Mouse (Mus musculus) embryonic facial prominence, embryonic 13.5 days (tissue): ENCODE data around the gene Defa32. TPM values are rescaled to one million over a fixed set of nuclear protein-coding genes. Genes with fewer than 3 reads are reported as not detected.
"Not testable (repeated sequence)": the region's sequence is repeated elsewhere in the genome, so short reads cannot be mapped to it uniquely, and the experiment has no call there.

Source experiments
- ATAC-seq: fragments of 200-750 bp; cut with Nextera tagmentation; 2 replicates; pipeline ENCODE4 v1.8.0; 2017; ENCODE audit warnings: low read depth; ENCODE audit not compliant: insufficient number of reproducible peaks, insufficient read depth, low FRiP score, low TSS enrichment
- H3K27ac ChIP-seq: fragments of 300-500 bp; sonication (generic); 2 replicates; pipeline ENCODE4 v1.5.1; 2015; ENCODE audit warnings: moderate library complexity, mild to moderate bottlenecking, inconsistent platforms
- H3K27me3 ChIP-seq: fragments of 300-500 bp; sonication (generic); 2 replicates; pipeline ENCODE4 v1.6.1; 2015; ENCODE audit warnings: mild to moderate bottlenecking, inconsistent platforms
- H3K36me3 ChIP-seq: fragments of 300-500 bp; sonication (generic); 2 replicates; pipeline ENCODE4 v1.6.1; 2015; ENCODE audit warnings: mild to moderate bottlenecking, inconsistent platforms
- H3K4me1 ChIP-seq: fragments of 300-500 bp; sonication (generic); 2 replicates; pipeline ENCODE4 v1.6.1; 2015; ENCODE audit warnings: inconsistent platforms
- H3K4me2 ChIP-seq: fragments of 300-500 bp; sonication (generic); 2 replicates; pipeline ENCODE4 v1.6.1; 2015; ENCODE audit warnings: moderate library complexity, mild to moderate bottlenecking, inconsistent platforms
- H3K4me3 ChIP-seq: fragments of 300-500 bp; sonication (generic); 2 replicates; pipeline ENCODE4 v1.5.1; 2015; ENCODE audit warnings: mild to moderate bottlenecking, inconsistent platforms
- H3K9ac ChIP-seq: fragments of 300-500 bp; sonication (generic); 2 replicates; pipeline ENCODE4 v1.6.1; 2015; ENCODE audit warnings: mild to moderate bottlenecking, inconsistent platforms
- H3K9me3 ChIP-seq: fragments of 300-500 bp; sonication (generic); 2 replicates; pipeline ENCODE4 v1.6.1; 2016; ENCODE audit warnings: inconsistent platforms
- WGBS: fragments of 180-500 bp; shearing (Covaris S2); methylation state at CpG from one replicate; pipeline ENCODE4 v1.1.7; 2015; ENCODE audit warnings: mixed read lengths; 5-methylcytosine and 5-hydroxymethylcytosine counted together
- polyA plus RNA-seq: library from polyadenylated mRNA; unstranded; fragments of >200 nt; fragmentation: Nextera tagmentation; extraction: Ambion mirVana; gene quantifications from 2 replicates; pipeline ENCODE4 v1.2.1, GENCODE M21; 2015

Gene Defa32
- not detected in 2 replicates for polyA plus RNA-seq

DNA sequence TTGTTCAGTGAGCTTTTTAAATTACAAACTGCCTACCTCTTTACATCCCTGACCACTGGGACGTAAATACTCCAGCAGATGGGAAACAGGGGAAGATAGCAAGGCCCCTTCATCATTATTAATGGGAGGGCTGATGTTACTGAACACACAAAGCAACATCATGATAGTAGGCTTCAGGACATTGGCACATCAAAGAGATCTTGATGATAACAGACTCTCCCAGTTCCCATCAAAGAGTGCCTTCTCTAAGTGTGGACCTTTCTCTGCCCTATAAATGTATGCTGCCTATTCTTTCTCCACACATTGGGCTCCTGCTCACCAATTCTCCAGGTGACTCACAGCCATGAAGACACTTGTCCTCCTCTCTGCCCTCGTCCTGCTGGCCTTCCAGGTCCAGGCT, at the start of gene Defa32:
Defa32 (plus strand) TSS at position 301 of the 400 bp plus-strand sequence.
- not testable (repeated sequence) for H3K9ac ChIP-seq, H3K4me1 ChIP-seq, H3K4me2 ChIP-seq, ATAC-seq, H3K27me3 ChIP-seq, H3K36me3 ChIP-seq, H3K9me3 ChIP-seq, H3K4me3 ChIP-seq, H3K27ac ChIP-seq
- WGBS = no CpG with 5 or more reads among the region's 2 CpGs

DNA sequence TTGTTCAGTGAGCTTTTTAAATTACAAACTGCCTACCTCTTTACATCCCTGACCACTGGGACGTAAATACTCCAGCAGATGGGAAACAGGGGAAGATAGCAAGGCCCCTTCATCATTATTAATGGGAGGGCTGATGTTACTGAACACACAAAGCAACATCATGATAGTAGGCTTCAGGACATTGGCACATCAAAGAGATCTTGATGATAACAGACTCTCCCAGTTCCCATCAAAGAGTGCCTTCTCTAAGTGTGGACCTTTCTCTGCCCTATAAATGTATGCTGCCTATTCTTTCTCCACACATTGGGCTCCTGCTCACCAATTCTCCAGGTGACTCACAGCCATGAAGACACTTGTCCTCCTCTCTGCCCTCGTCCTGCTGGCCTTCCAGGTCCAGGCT, 19.9 kb upstream of the Defa32 start, which contains the start of gene Defa20:
Defa20 (plus strand) TSS at position 301 of the 400 bp plus-strand sequence.
- WGBS = no CpG with 5 or more reads among the region's 2 CpGs
- not testable (repeated sequence) for H3K9ac ChIP-seq, H3K27me3 ChIP-seq, H3K4me1 ChIP-seq, H3K4me3 ChIP-seq, H3K36me3 ChIP-seq, ATAC-seq, H3K27ac ChIP-seq, H3K4me2 ChIP-seq, H3K9me3 ChIP-seq

DNA sequence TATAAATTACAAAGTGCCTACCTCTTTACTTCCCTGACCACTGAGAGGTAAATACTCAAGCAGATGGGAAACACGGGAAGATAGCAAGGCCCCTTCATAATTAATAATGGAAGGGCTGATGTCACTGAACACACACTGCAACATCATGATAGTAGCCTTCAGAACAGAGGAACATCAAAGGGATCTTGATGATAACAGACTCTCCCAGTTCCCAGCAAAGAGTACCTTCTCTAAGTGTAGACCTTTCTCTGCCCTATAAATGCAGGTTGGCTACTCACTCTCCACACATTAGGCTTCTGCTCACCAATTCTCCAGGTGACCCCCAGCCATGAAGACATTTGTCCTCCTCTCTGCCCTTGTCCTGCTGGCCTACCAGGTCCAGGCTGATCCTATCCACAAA, 36.3 kb downstream of the Defa32 start, which contains the start of gene Defa37:
Defa37 (plus strand) TSS at position 301 of the 400 bp plus-strand sequence.
- ATAC-seq, H3K4me3 ChIP-seq, H3K36me3 ChIP-seq, H3K9ac ChIP-seq, H3K4me2 ChIP-seq, H3K9me3 ChIP-seq, H3K4me1 ChIP-seq, H3K27me3 ChIP-seq, H3K27ac ChIP-seq: not testable (repeated sequence)
- no CpG with 5 or more reads among the region's 1 CpGs for WGBS

Other genes with a start within 250 kb of the Defa32 start
- not detected in 2 replicates for gene Defa27, start 213.5 kb upstream of the Defa32 start, polyA plus RNA-seq
- gene Defa29, start 202.0 kb upstream of the Defa32 start, polyA plus RNA-seq = not detected in 2 replicates
- gene Defa2, start 150.5 kb upstream of the Defa32 start, polyA plus RNA-seq = 2.1 TPM in 1 of 2 replicates, not detected in the other
- 1.1 TPM in 1 of 2 replicates, not detected in the other for gene Defa33, start 137.2 kb upstream of the Defa32 start, polyA plus RNA-seq
- gene Defa36, start 101.6 kb upstream of the Defa32 start, polyA plus RNA-seq = not detected in 2 replicates
- 0.83 TPM in 1 of 2 replicates, not detected in the other for gene Gm7849, start 72.5 kb upstream of the Defa32 start, polyA plus RNA-seq
- gene Defa20, start 19.8 kb upstream of the Defa32 start, polyA plus RNA-seq = not detected in 2 replicates
- 1.3 TPM in 1 of 2 replicates, not detected in the other for gene Defa37, start 36.4 kb downstream of the Defa32 start, polyA plus RNA-seq
- not detected in 2 replicates for gene Defa28, start 54.0 kb downstream of the Defa32 start, polyA plus RNA-seq
- gene Gm7861, start 65.5 kb downstream of the Defa32 start, polyA plus RNA-seq = not detected in 2 replicates
- not detected in 2 replicates for gene Defa26, start 89.2 kb downstream of the Defa32 start, polyA plus RNA-seq
- not detected in 2 replicates for gene Defa17, start 126.7 kb downstream of the Defa32 start, polyA plus RNA-seq
- not detected in 2 replicates for gene Defa34, start 136.8 kb downstream of the Defa32 start, polyA plus RNA-seq
- not detected in 2 replicates for gene AY761184, start 174.6 kb downstream of the Defa32 start, polyA plus RNA-seq
- 2.5 TPM in 1 of 2 replicates, not detected in the other for gene Defa24, start 205.5 kb downstream of the Defa32 start, polyA plus RNA-seq